Mouse (Mus musculus) yolk sac, embryonic 10.5 days (tissue): ENCODE data around the gene Spata1.
"Not testable (repeated sequence)": the region's sequence is repeated elsewhere in the genome, so short reads cannot be mapped to it uniquely, and the experiment has no call there.

Experiments
- DNase-seq: peaks from one replicate; pipeline ENCODE4 v3.0.0-alpha.2; 2017; ENCODE audit warnings: low spot score

Spata1 gene

DNA sequence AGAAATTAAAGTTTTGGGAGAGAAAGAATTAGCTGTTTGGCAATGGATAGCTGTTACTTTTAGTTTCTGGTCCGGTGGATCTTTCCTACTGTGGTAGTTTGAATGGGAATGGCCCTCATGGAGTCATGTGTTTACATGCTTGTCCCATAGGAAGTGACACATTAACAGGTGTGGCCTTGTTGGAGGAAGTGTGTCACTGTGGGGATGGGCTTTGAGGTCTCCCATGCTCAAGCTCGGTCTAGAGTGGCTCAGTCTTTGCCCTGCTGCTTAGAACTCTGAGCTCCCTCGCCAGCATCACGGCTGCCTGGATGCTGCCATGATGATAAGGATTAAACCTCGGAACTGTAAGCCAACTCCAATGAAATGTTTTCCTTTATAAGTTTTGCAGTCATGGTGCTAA is 48.2 kb downstream of the Spata1 start:
- DNase-seq: no peak

DNA sequence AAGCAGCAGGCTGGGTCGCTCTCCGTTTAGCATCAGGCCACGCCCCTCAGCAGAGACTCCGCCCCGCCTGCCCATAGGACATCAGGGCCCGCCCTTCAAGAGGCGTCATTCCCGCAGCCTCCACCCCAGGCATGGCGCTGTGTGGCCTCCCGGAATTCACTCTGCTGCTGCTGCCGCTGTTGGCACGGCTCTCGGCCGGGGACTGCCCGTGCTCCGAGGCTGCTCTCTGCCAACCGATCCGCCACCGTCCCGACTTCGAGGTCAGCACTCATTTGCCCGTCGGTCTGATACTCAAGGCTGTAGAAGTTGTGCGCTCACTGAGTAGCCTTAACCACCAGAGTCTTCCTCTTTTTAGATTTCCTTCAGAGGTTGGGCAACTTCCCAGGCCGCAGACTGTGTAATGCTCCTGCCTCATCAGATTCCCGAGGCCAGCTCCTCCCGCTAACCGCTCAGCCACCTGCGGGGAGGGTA is 49.1 kb downstream of the Spata1 start:
- peak; percentile 96 for DNase-seq

DNA sequence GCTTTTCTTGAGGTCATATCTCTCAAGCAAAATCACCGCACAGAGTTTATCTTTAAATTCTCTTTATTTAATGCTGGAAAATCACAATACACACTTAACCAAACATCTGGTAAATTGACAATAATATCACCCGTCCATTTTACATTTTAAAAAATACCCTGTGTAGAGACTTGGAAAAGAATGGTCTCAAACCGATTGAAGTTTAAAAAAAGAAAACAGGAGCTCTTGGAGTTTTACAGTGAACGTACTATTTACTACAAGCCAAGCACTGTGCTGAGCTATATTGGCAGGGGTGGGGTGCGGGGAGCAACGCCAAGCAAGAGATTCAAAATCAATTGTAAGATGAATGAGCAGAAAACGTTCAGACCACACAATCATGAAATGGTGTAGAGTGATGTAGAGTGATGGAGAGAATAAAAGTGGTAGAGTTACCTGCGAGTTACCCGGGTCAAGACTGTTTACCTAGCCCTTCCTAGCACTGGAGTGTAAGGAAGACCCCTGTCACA is 49.8 kb downstream of the Spata1 start, which contains the start of gene Ctbs:
Gene Ctbs (plus strand): TSS at position 51 of the 506 bp plus-strand sequence.
- DNase-seq: no peak

DNA sequence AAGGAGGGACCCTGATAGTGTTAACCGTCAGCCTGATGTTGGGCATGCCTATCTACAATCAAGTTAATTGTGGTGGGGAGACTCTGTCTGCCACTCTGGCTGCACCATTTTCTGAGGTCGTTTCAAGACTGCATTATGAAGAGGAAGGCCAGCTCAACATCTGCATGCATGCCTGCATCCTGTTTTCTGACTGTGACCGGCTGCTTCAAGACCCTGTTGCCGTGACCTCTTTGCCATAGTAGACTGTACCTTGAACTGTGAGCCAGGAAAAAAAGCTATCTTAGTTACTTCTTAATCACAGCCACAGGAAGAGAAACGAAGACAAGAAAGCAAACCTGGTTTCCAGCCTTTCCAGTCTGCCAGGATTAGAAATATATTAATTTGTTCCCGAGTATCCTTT is 50.6 kb downstream of the Spata1 start:
- DNase-seq: peak; percentile 49

DNA sequence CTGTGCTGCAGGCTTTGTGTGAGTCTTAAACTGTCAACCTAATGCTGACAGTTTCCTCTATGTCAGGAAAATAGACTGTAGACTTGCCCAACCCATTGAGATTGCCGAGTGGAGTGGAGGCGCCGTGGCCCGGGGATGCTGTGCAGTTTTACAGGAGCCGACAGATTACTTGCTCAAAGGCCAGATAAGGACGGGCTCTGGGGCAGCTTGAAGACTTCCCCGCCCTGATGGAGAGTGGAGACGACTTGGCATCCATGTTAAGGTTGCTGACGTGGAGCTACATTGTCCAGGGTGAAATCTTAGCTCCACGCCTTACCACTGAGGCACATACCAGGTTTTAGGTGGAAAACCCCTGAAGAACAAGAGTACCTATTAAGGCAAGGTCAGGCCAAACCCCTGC is 51.2 kb downstream of the Spata1 start:
- no peak for DNase-seq

DNA sequence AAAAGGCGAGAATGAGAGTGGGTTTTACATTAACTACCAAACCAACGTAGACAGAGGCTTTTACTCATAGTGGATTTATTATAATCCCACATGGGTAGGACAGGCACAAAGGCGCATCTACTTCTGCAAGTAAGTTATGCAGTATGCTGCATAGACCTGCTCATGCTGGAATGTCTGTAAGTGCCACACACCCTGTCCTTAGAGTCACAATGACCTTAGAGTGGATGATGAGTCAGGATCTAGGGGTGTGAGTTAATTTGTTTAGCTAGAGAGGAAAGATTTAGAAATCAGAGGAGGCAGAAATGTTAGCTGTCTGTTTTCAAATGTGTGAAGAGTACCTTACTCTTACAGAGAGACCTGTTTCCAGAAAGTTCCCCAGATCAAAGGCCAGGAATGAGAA is 52.0 kb downstream of the Spata1 start:
- DNase-seq: no peak

DNA sequence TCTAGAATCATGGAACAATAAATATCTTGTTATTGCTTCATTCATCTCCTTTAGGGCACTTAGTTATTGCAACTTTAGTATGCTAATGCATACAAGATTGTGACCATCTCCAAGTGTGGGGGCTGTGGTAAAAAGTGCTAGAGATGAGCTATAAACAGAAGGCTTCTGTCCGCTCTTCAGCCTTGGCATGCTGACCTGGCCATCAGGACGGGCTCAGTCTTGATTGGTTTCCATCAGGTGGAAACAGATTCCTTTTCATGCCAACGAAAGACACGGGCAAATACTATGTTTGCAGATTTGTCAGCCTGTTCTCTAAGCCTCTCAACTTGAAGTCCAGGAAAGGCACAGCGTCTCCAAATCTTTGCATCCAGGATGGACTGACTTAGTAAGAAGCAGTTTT is 52.4 kb downstream of the Spata1 start:
- no peak for DNase-seq

DNA sequence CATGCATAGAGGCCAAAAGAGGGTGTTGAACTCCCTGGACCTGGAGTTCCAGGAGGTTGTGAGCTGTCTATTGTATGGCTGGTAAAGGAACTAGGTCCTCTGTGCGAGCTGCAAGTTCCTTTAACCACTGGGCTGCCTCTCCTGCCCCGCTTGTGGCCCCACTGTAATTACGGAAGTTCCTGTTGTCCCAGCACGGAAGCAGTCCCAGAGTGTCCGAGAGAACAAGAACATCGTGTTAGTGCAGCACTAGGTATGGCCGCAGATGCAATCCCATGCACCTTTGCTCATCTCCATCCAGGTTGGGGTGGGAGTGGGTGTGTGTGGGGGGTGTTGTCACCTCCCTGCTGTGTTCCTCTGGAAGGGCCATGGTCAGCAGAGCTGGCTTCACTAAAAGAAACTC is 54.7 kb downstream of the Spata1 start:
- no peak for DNase-seq

DNA sequence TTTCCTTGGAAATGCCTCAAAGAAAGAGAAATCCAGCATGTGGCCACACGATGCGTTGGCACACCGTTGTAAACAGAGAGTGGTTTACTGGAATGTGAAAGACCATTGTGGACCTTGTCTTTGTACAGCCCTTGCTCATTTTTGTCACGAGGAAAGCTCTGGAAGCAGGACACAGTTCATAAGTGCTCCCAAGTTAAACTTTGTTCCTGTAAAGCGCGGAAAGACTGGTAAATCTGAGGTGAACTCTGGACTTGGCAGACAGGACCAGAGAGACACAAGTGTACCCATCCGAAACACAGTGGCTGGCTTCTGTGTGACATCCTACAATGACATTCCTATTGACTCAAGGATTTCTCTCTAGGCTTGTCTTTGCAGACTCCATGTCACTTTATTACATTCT is 56.2 kb downstream of the Spata1 start:
- no peak for DNase-seq

DNA sequence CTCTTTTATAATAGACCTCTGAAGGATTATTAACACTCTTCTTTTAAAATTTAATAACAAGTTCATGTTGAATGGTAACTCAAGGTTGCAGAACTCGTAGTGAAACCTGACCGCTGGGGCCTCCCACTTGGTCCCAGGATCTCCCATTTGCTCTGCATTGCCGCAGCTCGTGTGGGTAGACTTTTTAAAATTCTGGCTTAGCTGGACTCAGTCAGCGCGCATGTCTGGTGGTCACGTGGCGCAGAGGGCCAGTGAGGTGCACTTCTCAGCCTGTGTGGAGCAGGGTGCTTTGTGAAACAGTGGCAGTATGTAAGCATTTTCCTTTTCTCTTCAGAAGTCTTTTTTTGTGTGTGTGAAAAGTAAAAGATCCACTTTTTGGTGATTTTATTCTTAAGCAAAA is 56.6 kb downstream of the Spata1 start:
- no peak for DNase-seq

DNA sequence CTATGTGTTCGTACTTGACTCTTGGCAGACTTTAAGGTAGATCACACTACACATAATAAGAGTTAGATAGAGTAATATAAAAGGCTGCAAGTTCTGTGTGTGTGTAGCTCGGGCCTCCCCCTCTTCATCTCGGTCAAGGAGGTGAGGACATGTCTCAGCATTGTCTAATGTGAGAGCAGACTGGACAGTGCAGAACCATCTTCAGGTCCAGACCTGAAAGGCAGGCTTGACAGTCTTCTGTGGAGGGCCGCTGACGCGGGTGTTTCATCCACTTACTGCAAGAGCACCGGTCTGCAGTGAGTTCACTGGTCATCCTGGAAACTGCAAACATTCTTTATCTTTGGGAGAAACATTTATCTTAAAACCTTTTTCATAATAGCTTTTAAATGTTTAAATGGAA is 57.1 kb downstream of the Spata1 start:
- no peak for DNase-seq

DNA sequence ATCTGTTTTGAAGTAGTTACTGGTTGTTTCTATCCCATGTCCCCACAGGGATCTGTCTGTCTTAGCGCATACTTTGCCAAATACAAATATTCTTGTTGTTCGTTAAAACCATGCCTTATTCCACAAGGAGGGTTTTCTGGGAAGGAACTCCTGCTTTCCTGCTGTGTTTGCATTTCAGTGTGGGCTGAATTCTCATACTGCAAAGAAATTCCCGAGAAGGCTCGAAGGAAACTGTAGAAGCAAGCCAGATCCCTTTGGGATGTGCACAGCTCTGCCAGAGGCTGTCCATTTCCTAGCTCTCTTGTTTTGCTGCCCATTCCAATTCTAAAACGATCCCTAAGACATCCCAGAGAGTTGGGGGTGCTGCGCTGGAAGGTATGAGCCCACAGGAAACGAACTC is 59.1 kb downstream of the Spata1 start:
- no peak for DNase-seq

DNA sequence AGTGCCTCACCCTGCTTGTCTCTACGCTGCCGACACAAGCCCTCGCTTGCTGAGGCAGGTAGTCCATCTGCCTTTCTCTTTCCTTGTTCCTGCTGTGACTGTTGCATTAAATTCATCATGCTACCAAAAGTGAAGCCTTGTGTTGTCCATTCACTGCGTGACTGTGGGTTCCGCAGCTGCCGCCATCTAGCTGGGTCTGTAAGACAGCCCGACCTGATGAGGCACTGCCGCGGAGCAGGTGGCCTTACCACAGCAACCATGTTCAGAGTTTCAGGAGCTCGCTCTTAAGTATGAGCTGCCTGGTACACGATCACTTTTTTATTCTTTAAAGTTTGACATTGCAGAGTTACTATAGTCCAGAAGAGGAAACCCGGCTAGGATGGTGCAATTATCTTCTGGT is 59.5 kb downstream of the Spata1 start:
- no peak for DNase-seq

DNA sequence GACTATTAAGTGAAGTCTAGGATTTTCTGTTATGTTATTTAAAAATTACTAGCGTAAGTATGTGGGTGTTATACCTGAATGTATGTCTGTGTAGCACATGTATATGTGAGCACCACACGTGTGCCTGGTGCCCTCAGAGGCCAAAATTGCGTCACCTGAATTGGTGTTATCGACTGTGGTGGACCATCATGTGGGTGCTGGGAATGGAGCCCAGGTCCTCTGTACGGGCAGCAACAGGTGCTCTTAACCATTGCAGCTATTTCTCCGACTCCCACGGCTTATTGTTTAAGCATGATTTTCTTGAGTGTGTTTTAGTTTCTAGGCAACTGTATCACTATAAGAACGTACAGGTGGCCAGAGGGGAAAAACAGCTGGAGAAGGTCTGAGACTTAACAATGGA is 63.4 kb downstream of the Spata1 start:
- DNase-seq: no peak

DNA sequence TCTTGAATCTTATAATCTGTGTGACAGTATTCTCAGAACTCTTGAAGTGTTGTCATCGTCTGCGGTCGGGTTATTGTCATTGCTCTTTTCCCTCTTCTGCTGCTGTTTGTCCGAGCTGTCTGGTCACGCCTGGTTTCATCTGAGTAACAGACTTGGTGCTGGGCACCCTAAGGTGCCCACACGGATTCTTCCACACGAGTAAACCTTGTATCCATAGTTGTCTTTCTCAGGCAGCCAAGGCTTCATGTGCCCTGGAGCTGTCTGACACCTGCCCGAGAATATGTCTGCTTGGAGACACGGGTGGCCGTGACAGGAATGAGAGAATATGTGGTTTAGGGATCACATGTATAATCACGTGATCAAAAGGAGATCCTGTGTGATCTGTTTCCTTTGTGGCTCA is 64.0 kb downstream of the Spata1 start:
- no peak for DNase-seq

DNA sequence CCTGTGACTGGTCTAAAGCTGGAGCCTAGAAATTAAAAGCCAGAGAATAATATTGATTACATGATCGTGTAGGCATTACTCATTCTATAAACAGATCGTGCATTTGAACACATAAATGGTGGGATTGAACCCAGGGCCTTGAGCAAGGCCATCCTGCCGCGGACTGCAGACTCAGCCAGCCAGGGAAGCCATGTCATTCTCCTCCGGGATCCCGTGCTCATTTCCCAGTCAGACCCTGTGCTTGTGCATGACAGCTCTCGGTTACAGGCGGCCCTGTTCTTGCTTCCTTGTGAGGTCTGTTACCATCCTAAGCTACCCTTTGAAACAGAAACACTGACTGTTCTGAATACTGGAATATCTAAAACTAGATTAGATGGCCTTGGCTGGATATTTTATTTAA is 64.9 kb downstream of the Spata1 start:
- no peak for DNase-seq

DNA sequence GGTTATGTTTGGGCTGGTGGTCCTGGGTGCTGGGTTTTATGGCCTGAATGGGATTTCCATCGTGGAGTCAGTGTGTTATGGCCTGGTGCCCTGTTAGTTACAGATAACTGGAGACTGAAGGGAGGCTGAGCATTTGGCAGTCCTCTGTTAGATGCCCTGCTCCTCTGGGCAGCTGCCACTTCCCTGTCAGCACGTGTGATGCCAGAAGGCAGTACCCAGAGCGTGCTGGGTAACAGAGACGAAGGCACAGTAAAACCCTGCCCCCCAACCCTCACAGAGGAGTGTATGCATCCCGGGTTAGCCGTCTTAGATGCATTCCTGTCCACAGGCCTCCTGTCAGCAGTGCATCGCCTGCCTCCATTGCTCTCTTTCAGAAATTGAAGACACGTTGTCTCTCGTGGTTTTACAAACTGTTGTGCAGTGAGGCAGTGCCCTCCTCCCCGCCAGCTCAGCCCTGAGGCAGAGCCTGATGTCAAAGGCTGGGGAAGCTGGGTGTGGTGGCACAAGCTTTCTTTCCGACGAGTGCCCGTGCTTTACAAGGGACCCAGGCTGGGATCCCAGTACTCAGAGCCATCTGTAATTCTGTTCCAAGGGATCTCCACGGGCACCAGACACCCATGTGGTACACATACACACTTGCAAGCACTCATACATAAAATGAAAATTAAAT is 65.7 kb downstream of the Spata1 start:
- no peak for DNase-seq

DNA sequence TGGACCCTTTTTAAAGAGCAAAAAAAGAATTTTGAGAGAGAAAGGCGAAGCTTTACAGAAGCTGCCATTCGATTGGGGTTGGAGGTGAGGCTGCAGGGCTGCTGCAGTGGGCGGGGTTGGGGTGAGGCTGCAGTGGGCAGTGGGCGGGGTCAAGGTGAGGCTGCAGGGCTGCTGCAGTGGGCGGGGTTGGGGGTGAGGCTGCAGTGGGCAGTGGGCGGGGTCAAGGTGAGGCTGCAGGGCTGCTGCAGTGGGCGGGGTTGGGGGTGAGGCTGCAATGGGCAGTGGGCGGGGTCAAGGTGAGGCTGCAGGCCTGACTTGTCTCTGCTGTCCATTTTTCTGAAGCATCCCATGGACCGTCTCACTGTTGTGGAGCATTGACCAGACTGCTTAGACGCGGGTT is 66.5 kb downstream of the Spata1 start:
- DNase-seq: not testable (repeated sequence)

DNA sequence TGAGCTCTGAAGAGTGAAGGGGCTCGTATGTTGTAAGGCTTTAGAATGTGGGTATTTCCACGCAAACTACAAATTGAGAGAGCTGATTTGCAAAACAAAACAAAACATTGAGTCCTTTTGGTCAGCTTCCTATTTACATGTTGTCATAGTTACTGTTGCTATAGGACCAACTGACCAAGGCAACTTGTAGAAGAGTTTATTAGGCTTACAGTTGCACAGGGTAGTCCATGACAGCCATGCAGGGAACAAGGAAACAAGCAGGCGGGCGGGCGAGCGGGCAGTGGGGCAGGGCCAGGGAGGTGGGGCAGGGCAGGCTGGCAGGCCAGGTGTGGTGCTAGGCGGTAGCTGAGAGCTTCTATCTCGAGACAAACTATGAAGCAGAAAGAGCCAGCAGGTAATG is 73.1 kb downstream of the Spata1 start:
- DNase-seq: no peak

DNA sequence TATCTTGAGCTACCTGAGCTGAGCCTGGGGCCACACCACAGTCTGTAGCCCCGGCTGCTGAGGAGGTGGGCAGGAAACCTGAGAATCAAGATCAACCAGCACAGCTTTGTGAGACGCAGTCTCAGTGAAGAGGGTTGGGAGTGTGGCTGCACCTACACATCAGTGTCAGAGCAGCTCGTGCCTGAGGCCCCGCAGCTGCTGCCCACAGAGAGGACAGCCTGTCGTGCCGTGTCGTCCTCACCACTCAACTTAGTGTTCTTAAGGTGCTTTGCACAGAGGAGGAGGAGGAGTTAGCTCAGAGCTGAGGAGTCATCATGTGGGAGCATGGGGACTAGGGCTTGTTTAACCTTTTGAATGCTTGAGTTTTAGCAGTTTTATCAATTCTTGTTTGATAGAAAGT is 73.7 kb downstream of the Spata1 start:
- no peak for DNase-seq

DNA sequence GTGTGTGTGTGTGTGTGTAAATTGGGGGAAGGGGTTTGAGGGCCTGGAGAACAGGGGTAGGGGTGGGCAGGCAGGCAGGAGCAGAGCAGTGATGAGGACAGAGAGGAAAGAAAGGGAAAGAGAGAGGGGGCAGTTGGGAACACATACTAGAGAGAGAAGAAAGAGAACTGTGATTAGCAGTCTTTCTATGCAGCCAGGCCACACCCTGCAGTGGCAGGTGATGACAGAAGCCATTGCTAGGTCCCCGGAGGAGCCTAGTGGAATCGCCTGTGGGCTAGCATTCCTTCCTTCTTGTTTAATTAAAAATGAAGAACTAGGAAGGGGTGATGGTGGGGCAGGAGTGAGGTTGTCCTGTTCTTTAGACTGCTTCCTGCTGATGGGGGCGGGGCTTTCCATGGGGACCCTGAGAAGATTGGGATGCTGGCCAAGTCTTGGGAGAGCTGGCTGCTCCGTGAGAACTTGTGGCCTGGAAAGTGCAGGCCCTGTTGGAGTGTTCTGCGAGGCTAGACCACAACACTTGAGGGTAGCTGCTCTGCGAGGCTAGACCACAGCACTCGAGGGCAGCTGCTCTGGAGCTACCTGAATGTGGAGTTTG is 75.2 kb downstream of the Spata1 start:
- DNase-seq: no peak

DNA sequence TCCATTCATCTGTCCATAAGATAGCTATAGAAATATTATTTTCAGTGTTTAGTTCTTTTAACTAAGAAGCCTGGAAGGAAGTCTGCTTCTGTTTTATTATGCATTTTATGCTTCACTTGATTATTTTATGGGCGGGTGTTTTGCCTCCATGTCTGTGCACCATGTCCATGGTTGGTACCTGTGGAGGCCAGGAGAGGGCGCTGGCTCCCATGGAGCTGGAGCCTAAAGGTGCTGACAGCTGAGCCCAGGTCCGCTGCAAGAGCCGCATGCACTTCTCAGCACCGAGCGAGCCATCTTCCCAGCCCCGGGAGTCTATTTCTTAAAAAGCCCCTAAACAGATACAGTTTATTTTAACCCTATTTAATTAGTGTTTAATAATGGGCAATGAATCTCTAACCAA is 75.8 kb downstream of the Spata1 start:
- no peak for DNase-seq

DNA sequence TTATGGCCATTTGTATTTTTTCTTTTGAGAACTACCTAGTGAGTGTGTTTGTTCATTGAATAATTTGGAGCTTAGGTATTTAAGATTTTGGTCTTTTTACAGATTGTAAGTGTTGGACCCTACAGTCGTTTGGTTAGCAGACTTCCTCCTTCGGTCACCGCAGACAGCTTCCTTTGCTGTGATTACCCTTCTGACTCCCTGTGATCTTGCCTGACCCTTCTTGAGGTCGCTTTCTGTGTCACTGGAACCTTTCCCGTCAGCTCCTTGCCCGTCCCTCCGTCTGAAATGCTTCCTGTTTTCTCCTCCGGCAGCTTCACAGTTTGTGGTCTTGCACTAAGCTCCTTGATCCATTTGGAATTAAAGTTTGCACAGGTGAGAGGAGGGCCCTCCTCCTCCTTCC is 77.8 kb downstream of the Spata1 start:
- DNase-seq: no peak

DNA sequence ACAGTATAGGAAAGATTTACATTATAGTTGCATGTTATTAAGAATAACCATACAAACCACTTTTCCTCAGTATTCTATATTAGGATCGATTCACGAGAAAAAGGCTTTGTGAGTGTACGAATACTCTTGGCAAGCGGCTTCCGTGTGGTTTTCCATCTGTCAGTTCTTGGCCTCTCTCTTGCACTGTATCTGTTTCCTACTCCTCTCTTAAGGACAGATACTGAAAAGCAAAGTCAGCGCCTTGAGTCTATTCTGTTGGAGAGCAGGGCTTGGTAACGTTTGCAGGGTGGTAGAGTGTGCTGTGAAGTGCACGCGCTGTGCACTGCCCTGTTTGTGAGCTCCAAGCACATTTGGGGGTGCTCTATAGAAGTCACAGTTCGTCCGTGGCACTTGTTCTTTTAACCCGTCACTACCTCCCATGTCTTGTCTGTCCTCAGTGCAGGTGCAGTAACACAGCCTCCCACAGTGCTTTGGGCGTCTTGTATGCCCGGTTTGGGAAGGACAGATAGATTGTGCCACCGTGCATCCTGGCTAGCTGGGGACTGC is 79.5 kb downstream of the Spata1 start:
- no peak for DNase-seq
